Mouse (Mus musculus): ENCODE measurements around the gene Slc12a3.

The Slc12a3 gene

DNA sequence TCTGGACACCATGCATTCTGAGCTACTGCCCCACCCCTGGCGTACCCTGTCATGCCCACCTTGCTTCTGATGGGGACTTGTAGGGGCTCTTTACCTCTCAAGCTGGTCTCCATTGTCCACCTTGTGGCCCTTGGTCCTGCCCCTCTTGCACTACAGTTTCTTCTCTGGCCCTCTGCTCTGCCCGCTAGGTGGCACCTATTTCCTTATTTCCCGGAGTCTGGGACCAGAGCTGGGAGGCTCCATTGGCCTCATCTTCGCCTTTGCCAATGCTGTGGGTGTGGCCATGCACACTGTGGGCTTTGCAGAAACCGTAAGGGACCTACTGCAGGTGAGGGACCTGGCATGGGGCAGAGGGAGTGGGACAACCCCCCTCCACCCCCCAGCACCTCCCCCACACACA is 4.3 kb downstream of the Slc12a3 start:
- no peak for DNase-seq (ENCODE audit: low spot score)

DNA sequence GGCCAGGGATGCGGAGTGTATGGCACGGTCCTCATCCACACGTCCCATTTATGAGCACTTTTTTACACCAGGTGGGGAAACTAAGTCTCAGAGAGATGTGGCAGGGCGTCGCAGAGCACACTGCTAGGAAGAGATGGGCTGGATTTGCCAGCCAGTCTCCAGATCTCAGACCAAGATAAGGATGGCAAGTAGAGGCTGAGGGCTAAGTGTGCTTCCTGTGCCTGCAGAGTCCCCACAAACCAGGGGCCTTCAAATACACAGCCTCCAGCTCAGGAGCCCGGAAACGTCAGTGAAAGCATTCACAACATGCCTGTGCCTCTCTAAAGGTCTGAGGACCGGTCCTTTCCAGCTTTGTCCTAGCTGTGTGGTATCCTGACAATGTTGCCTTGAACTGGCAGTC is 8.6 kb downstream of the Slc12a3 start:
- no peak for DNase-seq (ENCODE audit: low spot score)

DNA sequence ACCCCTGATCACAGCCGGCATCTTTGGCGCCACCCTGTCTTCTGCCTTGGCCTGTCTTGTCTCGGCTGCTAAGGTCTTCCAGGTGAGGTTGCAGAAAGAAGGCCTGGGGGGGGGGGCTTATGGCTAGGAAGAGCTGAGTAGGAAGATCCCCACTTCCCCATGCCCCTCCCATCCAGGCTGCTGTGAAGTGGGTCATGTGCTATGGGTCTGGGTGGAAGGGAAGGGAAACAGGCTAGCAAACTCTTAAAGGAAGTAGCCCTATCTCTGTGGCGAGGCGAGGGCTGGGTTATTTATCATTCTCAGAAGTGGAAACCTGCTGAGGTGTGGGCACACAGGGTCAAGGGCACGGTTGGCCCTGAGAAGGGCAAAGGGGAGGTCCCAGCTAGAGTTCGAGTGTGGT is 11.8 kb downstream of the Slc12a3 start:
- DNase-seq (ENCODE audit: low spot score): no peak

- no peak for DNase-seq (ENCODE audit: low spot score)
These were observed 13.7 kb downstream of the Slc12a3 start for GRCm38 (mm10) chr8:94342691-94343090.

- peak; percentile 66 for DNase-seq (ENCODE audit: low spot score)
These were observed 14.3 kb downstream of the Slc12a3 start for GRCm38 (mm10) chr8:94343290-94343689.

- DNase-seq (ENCODE audit: low spot score): no peak
These were observed 14.8 kb downstream of the Slc12a3 start for GRCm38 (mm10) chr8:94343778-94344320.

DNA sequence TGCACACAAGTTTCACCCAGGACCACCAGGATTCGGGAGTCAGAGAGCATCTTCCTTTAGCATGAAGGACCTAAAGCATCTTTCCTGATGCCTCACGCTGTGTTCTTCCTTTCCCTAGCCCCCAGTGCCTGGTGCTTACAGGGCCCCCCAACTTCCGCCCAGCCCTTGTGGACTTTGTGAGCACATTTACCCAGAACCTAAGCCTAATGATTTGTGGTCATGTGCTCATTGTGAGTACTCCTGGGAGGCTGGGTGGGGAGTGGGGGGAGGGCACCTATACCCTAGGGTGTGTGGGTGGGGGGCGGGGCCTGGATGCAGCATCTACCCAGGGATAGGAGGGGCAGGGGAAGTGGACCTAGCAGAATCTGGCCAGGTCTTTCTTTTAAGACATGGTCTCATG is 16.7 kb downstream of the Slc12a3 start:
- DNase-seq (ENCODE audit: low spot score): no peak

GRCm38 (mm10) chr8:94346264-94346663 is 17.3 kb downstream of the Slc12a3 start:
- DNase-seq (ENCODE audit: low spot score): no peak

DNA sequence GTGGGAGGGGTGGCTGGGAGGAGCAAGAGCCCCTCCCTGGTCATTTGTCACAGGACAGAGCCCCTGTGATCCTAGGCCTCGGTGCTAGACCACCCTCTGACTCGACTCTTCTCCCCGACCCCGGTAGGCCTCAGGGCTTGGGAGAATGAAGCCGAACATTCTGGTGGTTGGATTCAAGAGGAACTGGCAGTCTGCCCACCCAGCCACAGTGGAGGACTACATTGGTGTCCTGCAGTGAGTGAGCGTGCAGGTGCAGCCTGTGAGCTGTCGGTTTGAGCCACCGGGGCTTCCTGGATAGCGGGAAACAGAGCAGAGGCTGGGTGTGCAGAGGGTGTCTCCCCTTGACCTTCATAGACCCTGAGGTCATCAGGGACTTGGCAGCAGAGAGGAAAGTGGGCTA is 19.4 kb downstream of the Slc12a3 start:
- no peak for DNase-seq (ENCODE audit: low spot score)

DNA sequence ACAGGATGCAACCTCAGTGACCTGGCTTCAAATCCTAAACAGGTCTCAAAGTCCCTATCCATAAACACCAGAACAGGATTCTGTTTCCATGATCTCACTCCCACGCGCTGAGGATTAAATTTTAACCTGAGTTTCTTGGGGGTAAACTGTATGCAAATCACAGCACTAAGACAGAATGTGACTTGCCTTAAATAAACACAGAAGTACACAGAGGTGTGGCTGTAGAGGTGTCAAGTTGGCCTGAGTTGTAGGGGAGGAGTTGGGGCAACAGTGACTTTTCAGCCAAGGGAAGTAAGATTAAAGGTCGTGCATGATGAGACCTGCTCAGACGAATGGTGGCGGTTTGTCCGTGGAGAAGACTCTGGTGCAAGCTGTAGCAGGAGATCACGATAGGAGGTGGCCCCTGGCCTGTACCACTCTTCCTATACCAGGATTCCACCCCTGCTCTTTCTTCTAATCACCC is 25.1 kb downstream of the Slc12a3 start:
- DNase-seq (ENCODE audit: low spot score): no peak

DNA sequence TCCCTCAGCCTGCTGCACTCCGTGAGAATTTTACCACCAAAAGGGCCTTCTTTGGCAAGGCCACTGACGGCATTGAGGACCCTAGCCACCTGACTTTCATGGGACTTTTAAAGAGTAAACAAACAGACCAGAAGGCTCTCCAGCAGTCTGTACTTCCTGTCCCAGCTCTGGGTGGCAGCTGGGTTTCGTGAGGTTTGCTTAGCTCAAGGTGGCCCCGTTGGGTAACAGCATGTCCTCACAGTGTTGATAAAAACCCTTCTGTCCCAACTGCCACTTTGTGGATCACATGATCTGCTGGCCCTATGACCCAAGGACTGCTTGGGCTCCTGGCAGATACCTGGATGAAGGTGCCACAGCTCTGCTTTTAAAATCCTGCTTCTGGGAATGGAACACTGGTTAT is 25.6 kb downstream of the Slc12a3 start:
- no peak for DNase-seq (ENCODE audit: low spot score)

GRCm38 (mm10) chr8:94357220-94357619 is 28.2 kb downstream of the Slc12a3 start:
- DNase-seq (ENCODE audit: low spot score): no peak

DNA sequence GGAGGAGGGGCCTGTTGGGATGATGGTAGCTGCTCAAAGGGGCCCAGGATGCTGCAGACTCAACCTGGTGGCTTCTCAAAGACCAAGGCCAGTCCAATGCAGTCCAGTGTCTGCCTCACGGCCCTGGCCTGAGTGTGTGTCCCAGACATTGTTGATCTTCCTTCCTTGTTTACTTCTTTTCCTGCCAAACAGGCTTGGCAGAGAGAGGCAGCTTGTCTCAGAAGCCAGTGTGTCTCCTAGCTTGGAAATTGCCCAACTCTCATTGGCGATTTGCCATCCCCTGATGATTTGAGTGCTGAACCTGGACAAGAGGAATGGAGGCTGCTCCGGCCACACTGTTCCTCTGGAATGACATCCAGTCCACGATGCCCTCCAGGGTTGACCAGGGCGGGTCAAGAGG is 29.5 kb downstream of the Slc12a3 start:
- DNase-seq (ENCODE audit: low spot score): peak; percentile 78

DNA sequence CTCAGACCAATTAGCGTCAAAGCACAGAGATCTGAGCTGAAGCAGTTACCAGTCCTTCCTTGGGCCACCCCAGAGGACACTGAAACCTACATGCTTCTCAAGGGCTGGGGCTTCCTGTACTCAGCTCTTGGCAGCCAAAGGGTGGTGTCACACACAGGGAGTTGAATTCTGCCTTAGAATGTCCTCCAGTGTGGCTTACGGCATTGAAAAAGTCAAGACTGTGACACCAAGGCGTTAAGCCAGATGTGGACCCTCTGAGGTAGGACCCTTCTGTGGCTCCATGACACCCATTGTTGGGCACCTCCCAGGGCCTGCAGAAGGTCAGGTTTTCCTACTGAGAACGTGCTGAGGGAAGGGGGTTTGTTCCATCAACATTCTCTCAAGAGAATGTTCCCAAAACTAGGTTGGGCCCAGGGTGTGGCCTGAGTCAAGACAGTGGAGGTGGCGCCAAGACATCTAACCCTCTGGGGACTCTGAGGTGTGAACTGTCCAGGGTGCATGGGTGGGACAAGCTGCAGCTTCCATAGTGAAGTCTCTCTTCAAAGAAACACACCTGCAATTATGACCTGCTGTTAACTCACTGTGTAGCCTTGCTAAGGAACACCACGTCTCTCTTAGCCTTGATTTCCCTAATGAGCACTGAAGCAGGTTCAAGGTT is 32.9 kb downstream of the Slc12a3 start:
- no peak for DNase-seq (ENCODE audit: low spot score)

- no peak for DNase-seq (ENCODE audit: low spot score)
These were observed 33.7 kb downstream of the Slc12a3 start for GRCm38 (mm10) chr8:94362607-94363239.

- DNase-seq (ENCODE audit: low spot score): peak; percentile 58
These were observed 34.3 kb downstream of the Slc12a3 start for GRCm38 (mm10) chr8:94363288-94363688.

- DNase-seq (ENCODE audit: low spot score): no peak
These were observed 34.9 kb downstream of the Slc12a3 start for GRCm38 (mm10) chr8:94363906-94364305.

- no peak for DNase-seq (ENCODE audit: low spot score)
These were observed 35.8 kb downstream of the Slc12a3 start for GRCm38 (mm10) chr8:94364686-94365312.

GRCm38 (mm10) chr8:94365410-94365981 is 36.5 kb downstream of the Slc12a3 start:
- no peak for DNase-seq (ENCODE audit: low spot score)

DNA sequence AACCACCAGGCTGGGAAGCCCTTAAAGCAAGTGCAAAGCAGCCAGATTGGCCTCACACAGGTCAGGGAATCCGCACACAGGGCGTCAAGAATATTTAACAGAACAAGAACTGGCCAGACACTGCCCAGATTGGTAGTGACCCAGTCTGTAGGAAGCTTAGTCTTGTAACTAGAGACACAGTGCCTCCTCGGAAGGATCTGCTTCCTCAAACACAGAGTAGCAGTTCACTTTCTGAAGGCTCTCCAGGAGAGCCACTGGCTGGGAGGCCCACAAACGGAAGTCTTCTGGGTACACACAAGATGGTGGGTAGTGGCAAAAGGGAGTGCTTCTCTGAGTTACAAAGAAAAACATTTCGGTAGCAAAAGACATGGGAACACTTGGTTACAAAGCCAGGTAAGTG is 41.8 kb downstream of the Slc12a3 start:
- DNase-seq (ENCODE audit: low spot score): no peak

DNA sequence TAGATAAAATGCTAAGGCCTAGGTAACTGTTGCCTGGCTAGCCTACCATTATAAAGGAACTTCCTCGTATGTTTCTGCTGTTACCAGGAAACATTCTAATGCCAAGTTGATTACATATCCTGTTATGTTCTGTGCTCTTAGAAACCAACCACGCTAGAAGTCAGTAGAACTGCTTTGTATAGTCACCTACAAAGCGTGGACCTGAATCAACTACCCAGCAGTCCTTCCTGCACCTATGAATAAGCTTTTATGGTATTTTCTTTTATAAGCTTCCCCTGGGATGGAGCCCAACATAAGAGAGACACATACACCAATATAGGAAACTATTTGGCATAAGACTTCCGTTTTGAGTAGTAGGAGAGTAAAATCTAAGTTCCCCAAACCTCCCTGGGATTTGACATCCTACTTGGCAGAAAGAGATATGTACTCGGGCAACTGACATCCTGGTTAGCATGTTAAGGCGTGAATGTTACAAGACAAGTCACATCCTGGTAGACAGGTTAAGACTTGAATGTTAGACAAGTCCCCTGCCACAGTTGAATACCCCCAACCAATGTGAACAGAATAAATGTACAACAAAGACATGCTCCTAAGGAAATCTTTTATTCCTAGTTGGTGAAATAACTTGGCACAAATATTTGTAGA is 44.1 kb downstream of the Slc12a3 start:
- no peak for DNase-seq (ENCODE audit: low spot score)

DNA sequence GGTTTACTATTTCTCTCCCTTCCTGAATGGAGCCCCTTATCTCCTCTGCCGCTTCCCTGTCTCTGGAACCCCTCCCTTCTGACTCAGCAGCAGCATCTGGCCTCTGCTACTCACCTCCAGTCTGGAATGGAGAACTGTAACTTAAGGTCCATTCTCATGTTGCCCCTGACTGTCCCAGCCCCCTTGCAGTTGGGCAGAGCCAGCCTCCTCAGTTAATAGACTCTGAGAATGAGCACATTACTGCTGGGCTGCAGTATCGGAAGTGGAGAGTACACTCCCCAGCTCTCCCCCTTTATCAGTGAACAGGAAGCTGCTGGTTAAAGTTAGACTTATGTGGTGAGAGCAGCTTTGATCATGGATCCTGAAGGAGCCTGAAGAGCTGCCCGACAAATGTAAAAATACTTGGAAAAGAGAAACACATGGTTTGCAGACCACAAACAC is 46.6 kb downstream of the Slc12a3 start:
- DNase-seq (ENCODE audit: low spot score): no peak

Data from ovary, postnatal 36 days (tissue).